8 mouse cellular contexts compared by ENCODE assay signal in genomic region chrX:136743459-136743858, GRCm38 (mm10). TPM values are rescaled to one million over a fixed set of nuclear protein-coding genes. Genes with fewer than 3 reads are reported as not detected.
DNase-seq lines count a peak whose midpoint lies in the region; ATAC-seq and TF ChIP-seq lines count a peak whose summit lies in the region.

Morf4l2 (minus strand) TSS chrX:136743690.

- 79% methylated on average over 12 of the region's 12 CpGs for WGBS in bone marrow, adult 2 months
- 90% methylated on average over 12 of the region's 12 CpGs for WGBS in macrophage (ENCODE audit: missing documents)

- no peak for TF ChIP-seq CTCF in left cerebral cortex, adult 2 months (IDR thresholded peaks at IDR 0.05)
- no peak for TF ChIP-seq CTCF in bone marrow, adult 2 months (IDR thresholded peaks at IDR 0.05; ENCODE audit: control insufficient read depth, insufficient read depth, low read length)

- no peak for DNase-seq in left cerebral cortex, adult 2 months (ENCODE audit: extremely low spot score in 1 of 2, low spot score in 2 of 2)
- no peak for DNase-seq in left cerebral cortex, adult 11 months (ENCODE audit: low spot score)
- no peak for DNase-seq in gastrocnemius, postnatal 25 days
- no peak for DNase-seq in urinary bladder, postnatal 14 days (ENCODE audit: low spot score)
- DNase-seq in spleen, adult 12 weeks (ENCODE audit: low spot score) = no peak

- intact Hi-C loops in left cerebral cortex, adult 2 months (cut with DNase I) = loop anchor here (5.0 kb wide), 3 partner anchors 76 to 274 kb away; no protein-coding TSS in a partner anchor

- H3K27ac ChIP-seq in left cerebral cortex, adult 2 months = peak within 1 kb of the TSS; percentile 93
- H3K27ac ChIP-seq in bone marrow, adult 2 months (ENCODE audit: control insufficient read depth, insufficient read depth, low read depth, low read length, poor library complexity) = no peak within 1 kb of the TSS
- H3K27ac ChIP-seq in macrophage = peak within 1 kb of the TSS; percentile 84

- H3K36me3 ChIP-seq in macrophage (ENCODE audit: inconsistent target) = no peaks in the 10 kb centered on the region

- H3K79me2 ChIP-seq in macrophage (ENCODE audit: inconsistent target) = peaks cover 22% of the 10 kb centered on the region

- ATAC-seq in inflammation-experienced regulatory T-cells, adult 6 months = no peak

- H3K4me3 ChIP-seq in left cerebral cortex, adult 2 months = peak within 1 kb of the TSS; percentile 60
- H3K4me3 ChIP-seq in bone marrow, adult 2 months (replicated peaks; ENCODE audit: control insufficient read depth, low read depth, low read length) = no peak within 1 kb of the TSS
- peak within 1 kb of the TSS; percentile 26 for H3K4me3 ChIP-seq in macrophage (ENCODE audit: inconsistent target)

- TF ChIP-seq POLR2A in bone marrow, adult 2 months (IDR thresholded peaks at IDR 0.05; ENCODE audit: borderline replicate concordance, control insufficient read depth, low read depth, low read length) = no peak

- no peaks in the 10 kb centered on the region for H3K4me1 ChIP-seq in bone marrow, adult 2 months (ENCODE audit: control insufficient read depth, insufficient read depth, low read length)

RNA-seq across cellular contexts. Expression of gene Morf4l2, which starts in this region (rescaled TPM):
- total RNA-seq in left cerebral cortex, adult 2 months (2021) = 100 to 1,000 TPM; 325 to 327 TPM
- 84.4 and 155 TPM in 2 replicates for polyA plus RNA-seq in bone marrow, adult 2 months (2011; ENCODE audit: insufficient read depth, insufficient read length, low replicate concordance, missing spikeins)
- 100 to 1,000 TPM; 128 to 140 TPM for total RNA-seq in gastrocnemius, postnatal 25 days (2021)
- 10 to 100 TPM; 77.6 to 81.5 (median 78.3) TPM for polyA plus RNA-seq in inflammation-experienced regulatory T-cells, adult 6 months (2017; shearing (Covaris generic))
- total RNA-seq in macrophage (2018; cell fraction: chromatin; rRNA removed) = 100 to 1,000 TPM; 169 to 473 (median 283) TPM
- 100 to 1,000 TPM; 168 to 303 (median 214) TPM for total RNA-seq in macrophage (2018; cell fraction: cytosol; rRNA removed)
- total RNA-seq in macrophage (2018; cell fraction: nucleus; rRNA removed) = 100 to 1,000 TPM; 245 to 429 (median 362) TPM
- polyA plus RNA-seq in macrophage (2018) = 146 to 528 TPM (median 198 TPM) in 3 replicates
